Mouse (Mus musculus): Measurements from ENCODE around the gene Ccdc88b.

Gene Ccdc88b

DNA sequence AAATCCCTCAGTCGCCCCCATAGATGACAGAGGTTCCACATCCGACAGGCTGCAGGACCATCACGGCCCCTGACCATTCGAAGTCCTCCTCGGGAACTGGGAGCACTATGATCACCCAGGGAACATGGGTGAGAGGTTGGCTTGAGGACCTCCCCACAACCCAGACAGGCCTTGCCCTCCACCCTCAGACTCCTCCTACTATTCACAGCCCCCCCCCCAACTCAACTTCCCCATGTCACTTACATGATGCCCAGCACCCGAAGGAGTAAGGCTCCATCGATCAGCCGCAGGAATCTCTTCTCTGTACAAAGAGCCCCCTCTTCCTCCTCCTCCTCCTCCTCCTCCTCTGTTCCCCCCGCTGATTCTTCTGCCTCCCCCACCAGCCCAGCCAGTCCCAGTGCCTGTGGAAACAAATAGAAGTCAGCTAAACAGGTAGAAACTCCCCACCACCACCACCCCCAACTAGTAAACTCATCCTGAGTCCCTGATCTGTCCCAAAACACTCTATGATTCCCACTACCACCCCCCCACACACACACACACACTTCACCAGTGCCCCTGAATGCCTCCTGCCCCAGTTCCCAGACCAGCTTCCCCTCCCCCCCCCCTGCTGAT is 513 bp downstream of the Ccdc88b start:
- no peak for DNase-seq (ENCODE audit: extremely low read depth, insufficient read length, low spot score)

DNA sequence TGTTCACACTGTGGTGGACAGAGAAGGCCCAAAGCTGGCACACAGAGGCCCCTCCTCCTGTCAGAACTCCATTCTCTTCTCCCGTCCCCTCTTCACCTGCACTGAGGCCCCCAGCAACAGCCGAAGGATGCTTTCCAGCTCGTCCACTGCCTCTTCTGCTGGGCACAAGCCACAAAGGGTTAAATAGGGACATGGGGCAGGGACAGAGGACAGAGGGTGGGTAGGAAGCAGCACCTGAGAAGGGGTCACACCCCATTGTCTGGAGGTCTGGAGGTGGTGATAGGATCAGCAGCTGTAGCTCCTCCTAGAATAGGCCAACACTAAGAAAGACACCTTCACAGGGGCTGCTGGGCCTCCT is 1.0 kb downstream of the Ccdc88b start:
- DNase-seq (ENCODE audit: extremely low read depth, insufficient read length, low spot score), result no peak

DNA sequence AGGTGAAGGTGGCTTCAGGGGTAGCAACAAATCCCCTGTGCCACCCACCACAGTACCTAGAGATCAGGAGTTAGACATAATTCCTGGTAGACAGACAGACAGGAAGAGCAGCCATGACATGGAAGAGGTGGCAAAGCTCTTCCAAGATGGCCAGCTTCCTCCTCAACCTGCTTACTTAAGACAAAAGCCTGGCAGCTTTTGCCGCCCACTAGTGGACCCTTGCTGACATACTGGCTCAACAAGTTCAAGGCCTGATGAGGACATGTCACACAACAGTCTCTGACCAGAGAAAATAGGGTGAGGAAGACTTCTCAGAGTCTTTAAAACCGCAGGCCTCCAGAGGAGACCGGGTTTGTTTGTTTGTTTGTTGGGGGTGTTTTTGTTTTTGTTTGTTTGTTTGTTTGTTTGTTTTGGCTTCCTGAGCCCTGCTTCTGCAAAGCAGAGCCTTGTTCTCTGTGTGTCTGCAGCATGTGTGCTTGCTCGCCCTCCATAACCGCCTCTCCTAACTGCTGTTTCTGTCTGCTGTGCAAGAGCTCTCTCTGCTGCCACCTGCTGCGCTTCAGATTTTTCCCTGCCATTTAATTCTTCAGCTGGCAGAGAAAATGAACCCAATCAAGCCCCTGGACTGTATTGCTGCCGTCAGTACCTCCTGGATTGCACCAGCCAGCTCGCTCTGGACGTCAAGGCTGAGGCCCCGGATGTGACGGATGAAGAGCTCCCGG is 1.6 kb downstream of the Ccdc88b start:
- DNase-seq (ENCODE audit: extremely low read depth, insufficient read length, low spot score), result no peak

DNA sequence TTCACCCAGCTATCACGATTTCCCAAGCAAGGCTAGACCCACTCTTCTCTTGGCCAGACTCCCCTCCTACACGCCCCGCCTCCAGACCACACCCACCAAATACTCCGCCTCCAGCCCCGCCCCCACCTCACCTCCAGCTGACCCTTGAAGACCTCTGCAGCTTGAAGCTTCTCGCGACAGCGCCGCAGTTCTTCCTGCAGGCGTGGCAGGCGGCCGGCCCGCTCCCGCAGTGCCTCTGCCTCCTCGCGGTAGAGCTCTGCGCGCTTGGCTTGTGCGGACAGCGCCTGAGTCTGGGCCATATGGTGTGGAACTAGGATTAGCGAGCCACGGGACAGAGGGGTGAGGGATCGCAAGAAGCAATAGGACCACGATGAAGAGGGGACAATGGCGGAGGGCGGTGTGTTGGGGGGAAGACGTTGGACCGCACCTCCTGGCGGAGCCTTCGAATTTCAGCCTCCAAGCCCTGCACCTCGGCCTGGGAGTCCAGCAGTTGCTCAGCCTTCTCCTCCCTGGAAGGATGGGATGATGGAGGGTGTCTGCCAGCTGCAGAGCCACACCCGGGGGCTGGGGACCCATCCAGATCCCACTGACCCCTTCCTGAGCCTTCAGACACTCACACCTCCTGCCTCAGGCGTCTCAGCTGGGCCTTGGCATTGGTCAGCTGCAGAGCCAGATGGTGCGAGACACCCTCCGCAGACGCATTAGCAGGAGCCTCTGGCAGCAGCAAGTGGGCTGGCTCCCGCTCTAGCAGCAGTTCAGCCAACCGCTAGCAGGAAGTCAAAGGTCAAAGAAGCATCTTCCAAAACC is 2.6 kb downstream of the Ccdc88b start:
- DNase-seq (ENCODE audit: extremely low read depth, insufficient read length, low spot score), result no peak

DNA sequence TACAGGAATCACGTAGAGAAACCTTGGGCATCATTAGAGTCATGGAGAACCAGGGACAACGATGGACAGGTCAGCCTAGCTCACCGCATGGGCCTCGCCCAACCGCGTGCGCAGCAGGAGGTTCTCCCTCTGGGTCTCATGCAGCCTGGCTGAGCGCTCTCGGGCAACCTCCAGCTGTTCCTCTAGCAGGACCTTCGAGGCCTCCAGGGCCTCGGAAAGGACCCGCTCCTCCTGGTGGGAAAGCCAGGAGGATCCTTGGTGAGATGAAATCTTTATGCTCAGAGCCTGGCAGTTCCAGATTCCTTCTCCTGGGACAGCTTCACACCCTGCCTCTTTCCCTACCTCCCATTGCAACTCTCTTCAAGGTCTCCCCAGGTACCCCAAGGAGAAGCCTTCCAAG is 3.4 kb downstream of the Ccdc88b start:
- DNase-seq (ENCODE audit: extremely low read depth, insufficient read length, low spot score), result no peak

DNA sequence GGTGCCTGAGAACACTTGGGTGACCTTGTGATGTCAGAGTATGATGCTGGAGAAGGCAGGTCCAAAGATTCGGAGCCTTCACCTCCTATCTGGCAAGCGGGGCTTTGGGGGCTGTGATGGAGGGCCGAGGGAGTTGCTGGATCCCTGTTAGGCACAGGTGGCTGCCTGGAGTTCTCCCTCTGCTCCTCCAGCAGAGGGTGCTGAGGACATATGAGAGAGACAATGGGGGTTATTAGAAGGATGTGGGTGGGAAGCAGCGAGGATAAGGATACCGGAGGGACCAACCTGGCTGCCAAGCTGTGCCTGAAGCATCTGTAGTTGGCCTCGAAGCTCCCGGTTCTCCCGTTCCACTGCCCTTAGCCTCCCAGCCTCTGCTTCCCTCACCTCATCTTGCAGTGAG is 4.1 kb downstream of the Ccdc88b start:
- no peak for DNase-seq (ENCODE audit: extremely low read depth, insufficient read length, low spot score)

DNA sequence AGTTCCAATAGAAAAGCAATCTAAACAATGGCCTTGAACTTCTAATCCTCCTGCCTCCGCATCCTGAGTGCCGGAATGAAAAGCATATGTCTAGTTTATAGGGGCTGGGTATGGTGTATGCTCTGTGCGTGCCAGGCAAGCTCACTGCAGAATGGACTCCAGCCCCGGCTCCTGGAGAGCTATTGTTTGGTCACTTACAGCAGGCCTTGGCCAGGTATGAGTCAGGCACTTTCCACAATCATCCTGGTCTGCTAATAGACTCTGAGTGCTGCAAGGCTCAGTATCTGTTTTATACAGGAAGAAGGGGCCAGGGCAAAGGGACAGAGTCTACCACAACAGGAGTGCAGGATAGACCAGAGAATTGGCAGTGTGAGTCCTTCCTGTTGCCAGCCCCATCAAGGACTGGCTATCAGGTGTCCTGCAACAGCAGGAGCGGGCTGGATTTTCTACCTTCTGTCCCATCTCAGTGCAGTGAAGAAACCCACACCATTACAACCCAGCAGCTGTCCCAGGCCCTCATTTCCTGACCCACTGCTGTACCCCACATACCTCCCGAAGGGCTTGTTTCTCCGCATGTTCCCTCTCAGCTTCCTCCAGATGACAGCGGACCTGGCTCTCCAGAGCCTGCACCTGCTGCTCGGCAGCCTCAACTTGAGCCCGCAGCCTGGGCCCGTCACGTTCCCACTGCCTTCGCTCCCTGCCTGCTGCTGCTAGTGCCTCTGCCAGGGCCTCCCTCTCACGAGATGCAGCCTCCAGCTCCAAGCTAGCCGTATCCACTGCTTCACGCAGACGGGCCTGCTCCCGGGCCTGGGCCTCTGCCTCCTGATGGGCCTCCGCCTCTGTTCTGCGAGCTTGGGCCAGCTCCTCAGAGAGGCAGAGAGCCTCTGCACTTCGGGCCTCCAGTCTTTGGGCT is 5.4 kb downstream of the Ccdc88b start:
- no peak for DNase-seq (ENCODE audit: extremely low read depth, insufficient read length, low spot score)

DNA sequence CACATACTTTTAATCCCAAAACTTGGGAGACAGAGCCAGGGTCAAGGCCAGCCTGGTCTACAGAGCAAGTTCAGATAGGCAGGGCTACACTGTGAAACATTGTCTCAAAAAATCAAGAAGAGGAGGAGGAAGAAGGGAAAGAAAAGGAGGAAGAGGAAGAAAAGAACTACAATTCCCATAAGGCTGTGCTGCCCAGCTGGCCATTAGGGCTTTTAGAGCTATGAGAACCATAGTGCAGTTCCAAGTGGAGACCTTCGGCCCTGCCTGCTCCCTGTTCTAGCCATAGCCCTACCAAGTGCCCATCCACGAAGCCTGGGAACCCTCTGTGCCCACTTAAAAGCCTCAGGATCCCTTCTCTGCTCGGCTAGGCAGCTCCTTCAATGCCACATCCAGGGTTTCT is 6.5 kb downstream of the Ccdc88b start:
- no peak for DNase-seq (ENCODE audit: extremely low read depth, insufficient read length, low spot score)

DNA sequence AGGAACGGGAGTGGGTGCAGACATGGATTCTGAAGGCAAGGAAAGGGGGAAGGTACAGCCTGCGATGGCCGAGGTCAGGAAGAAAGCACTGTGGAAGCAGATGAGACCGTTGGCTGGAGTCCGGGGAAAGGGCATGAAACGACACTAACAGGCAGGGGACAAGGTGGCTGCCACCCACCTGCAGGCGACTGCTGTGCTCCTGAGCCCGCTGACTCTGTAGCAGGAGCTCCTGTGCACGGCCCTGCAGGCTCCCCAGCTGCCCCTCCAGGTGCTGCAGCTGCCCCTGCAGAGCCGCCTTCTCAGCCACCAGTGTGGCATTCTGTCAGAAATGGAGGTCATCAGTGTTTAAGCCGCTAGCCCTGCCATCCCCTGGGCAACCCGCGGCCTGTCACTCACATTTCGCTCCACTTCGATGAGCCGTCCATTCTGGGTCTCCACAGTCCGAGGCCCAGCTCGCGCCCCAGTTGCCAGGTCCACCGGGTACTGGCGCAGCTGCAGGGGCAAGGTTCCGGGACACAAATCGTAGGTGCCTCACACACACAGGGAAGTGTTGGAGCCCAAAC is 8.4 kb downstream of the Ccdc88b start:
- no peak for DNase-seq (ENCODE audit: extremely low read depth, insufficient read length, low spot score)

DNA sequence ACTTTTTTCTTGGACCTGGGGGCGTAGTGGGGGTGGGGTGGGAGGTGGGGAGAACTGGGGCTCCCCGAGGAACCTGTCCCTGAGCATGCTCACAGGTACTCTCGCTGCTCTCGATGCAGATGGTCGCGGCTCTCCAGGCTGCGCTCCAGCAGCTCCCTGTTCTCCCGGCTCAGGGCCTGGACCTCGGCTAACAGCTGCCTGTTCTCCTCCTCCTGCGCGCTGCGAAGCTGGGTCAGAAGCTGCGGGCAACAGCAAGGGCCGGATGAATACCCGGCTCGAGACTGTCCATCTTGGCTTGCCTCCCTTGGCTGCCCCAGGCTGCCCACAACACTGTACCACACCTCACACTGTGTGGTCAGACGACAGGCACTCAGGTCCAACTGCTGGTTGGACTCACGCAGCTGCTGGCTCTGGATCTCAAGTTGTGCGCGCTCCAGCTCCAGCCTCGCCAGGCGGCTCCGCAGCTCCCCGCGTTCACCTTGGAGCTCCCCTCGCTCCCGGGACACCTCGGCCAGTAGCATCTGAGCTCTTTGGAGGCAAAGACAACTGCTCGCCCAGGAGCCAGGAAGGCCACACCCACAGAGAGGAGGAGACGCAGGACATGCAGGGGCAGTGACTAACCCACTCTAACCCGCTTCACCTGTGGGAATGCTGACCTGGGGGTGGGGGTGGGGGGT is 10.0 kb downstream of the Ccdc88b start:
- DNase-seq (ENCODE audit: extremely low read depth, insufficient read length, low spot score), result no peak

DNA sequence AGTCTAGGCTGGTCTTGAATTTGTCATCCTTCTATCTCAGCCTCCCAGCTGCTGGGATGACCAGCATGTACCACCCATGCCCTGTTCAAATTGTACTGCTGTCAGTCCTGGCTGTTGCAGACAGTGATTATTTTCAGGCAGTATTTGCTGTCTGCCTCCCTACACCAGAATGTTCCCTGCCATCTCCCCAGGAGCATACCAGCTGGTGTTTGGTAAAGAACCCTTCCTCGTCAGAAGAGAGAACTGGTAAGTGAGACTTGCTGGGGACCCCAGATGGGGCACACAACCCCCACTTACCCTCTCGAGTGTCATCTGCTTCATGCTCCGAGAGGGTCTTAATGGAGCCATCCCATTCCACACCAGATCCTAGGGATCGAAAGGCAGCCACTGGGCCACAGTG is 12.0 kb downstream of the Ccdc88b start:
- no peak for DNase-seq (ENCODE audit: extremely low read depth, insufficient read length, low spot score)

DNA sequence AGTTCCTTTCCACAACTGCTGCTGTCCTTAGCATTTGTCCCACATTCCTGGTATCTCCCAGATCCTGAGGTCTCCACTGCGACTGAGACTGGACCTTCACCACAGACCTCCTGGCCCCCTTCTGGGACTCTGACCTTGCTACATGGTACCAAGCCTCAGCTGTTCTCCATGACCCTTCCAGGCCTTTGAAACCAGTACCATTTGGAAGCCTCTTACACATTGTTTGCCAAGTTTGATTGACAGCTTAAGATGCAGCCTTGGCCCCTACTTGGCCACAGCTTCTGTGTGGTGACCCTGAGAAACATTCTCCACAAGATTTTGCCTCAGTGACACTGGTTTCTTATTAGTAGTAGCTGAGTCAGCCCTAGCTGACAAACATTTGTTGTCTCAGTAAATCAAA is 15.7 kb downstream of the Ccdc88b start:
- DNase-seq (ENCODE audit: extremely low read depth, insufficient read length, low spot score), result no peak

DNA sequence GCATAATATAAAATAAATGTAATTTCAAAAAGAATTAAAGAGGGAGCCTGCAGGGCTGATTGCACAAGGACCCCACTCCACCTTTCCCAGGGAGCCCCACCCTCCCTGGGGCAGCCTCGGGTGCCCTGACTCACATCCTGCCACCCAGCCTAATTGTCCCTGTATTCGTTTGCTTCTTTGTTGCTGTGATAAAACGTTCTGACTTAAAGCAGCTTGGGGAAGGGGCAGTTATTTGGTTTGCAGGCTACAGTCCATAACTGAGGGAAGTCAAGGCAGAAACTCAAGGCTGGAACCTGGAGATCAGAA is 16.8 kb downstream of the Ccdc88b start:
- DNase-seq (ENCODE audit: extremely low read depth, insufficient read length, low spot score), result peak; percentile 66

DNA sequence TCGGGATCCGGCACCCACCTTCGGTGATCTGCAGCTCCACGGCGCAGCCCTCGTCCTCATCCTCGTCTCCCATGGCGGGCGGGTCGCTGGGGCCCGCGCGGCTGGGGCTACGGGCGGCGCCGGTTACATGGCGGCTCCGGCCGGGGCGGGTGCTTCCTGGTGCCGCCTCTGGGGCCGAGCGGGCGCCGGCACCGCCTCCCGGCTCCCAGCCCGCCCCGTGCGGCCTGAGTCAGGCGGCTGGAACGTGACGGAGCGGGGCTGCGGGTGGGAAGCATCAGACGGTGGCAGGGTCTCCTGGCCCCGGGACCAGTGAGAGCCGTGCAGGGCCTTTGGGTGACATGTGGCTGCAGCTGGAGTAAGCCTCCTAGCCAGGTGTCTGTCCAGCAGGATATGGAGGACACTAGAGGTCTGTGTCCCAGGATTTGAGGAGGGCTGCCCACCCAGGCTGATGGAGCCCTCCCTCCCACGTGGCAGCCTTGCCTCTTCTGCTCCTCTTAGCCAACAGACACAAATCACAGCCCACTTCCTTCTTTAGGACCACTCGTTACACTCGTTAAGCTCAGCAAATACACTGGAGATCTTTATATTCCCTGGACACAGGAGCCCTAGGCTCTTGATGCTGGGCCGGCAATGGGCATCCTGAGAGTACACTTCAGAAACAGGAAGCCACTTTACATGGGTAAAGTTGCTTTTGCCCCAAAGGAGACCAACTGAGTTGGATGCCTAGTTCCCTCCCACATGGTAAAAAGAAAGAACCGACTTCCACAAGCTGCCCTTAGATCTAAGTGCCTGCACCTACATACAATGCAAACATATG is 17.3 kb downstream of the Ccdc88b start, which contains the start of gene Rps6ka4:
Gene Rps6ka4, minus strand, starts transcription at position 162 of the 817 bp plus-strand sequence.
- DNase-seq (ENCODE audit: extremely low read depth, insufficient read length, low spot score), result peak; percentile 84

DNA sequence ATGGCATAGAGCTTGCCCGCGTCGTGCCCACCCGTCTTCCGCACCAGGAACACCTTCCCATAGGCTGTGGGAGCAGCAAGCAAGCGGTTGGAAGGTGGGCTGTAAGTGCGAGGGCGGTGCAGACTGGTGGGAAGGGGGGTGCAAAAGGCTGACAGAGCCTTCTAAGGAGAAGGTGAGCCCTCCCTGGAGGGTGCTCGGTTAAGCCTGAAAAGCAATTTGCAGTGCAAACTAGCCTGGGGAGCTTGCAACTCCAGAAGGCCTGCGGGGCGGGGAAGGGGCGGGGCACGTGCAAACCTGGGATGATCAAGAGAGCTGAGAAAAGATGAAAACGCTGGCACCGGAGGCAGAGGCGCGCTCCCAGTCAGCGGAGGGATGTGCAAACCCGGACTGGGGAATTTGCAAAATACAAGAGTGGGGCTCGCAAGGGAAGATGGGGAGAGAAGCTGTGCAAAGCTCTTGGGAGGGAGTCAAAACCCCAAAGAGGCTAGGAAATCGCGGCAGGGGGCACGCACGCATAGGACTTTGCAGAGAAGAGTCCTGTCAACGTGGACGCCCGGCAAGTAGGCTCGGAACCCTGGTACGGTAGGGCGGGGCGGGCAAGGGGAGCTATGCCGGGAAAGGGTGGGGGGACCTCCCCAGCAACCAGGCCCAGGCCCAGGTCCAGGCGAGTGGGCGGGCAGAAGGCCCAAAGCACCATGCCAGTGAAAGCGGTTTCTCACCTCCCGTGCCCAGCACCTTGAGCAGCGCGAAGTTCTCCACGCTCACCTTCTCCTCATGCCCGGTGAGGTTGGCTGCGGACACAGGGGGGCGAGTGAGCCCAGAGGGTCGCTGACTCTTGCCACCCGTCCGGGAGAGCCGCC is 18.2 kb downstream of the Ccdc88b start:
- DNase-seq (ENCODE audit: extremely low read depth, insufficient read length, low spot score), result peak; percentile 65

DNA sequence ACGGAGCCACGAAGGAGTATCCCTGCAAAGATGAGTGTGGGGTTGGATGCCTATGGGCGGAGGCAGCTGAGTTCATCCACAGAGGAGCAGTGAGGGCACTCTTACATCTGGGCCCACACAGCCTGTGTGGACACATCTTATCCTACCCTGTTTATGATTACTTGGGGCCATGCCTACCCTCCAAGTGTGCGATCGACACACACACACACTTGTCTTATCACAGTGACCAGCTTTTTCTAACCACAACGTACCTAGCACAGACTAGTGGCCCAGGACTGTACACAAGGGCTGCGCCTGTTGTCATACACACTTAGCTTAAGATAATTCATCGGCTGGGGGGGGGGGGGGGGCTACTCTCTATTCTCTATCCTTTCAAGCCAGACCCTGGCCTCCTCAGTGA is 25.6 kb downstream of the Ccdc88b start:
- DNase-seq (ENCODE audit: extremely low read depth, insufficient read length, low spot score), result no peak

DNA sequence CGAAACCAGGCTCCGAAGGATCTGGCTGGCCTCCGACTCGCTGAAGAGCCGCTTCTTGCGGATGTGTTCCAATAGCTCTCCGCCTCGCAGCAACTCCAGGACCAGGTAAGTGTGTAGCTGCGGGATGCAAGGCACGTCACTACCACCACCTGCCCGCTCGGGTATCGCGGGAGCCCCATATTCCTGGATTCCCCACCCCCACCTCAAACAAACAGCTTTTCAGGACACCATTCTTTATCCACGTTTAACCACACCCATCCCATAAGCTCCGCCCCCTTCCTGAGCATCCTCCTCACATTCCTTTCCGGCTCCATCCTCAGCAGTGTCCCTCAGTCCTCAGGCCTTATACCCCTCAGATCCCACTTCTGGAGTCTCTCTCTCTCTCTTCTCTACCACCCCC is 26.7 kb downstream of the Ccdc88b start:
- DNase-seq (ENCODE audit: extremely low read depth, insufficient read length, low spot score), result no peak

DNA sequence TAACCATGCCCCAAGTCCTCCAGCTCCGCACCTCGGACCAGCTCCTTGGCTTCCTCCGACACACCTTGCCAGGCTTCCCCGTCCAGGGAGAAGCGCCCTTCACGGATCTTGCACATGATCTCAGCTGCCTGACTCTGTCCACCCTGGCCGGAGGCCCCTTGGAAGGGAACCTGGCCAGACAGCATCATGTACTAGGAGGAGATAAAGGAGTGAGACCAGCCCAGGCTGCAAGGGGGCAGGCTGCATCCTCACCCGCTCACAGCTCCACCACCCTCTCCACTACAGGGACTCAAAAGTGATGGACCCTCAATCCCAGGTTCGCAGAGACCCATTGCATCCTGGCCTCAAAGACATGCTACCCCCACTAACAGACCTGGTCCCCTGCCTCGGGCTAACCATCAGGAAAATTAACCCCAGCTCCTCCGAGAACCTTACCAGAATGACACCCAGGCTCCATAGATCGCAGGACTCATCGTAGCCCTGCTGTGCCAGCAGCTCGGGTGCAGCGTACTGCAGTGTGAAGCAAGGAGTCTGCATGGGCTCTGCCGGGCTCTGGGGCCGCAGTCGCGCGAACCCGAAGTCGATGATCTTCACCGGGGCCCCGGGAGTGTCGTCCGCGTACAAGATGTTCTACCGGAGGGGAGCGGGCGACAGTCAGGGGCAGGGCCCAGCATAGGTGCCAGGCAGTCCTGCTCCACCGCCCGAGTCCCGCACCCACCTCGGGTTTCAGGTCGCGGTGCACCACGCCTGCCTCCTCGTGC is 27.3 kb downstream of the Ccdc88b start:
- no peak for DNase-seq (ENCODE audit: extremely low read depth, insufficient read length, low spot score)
